Mouse (Mus musculus): ENCODE data around the gene Pafah1b1. TPM values are rescaled to one million over a fixed set of nuclear protein-coding genes. Genes with fewer than 3 reads are reported as not detected.

Gene Pafah1b1
- polyA plus RNA-seq, 1 experiment: 137 TPM

DNA sequence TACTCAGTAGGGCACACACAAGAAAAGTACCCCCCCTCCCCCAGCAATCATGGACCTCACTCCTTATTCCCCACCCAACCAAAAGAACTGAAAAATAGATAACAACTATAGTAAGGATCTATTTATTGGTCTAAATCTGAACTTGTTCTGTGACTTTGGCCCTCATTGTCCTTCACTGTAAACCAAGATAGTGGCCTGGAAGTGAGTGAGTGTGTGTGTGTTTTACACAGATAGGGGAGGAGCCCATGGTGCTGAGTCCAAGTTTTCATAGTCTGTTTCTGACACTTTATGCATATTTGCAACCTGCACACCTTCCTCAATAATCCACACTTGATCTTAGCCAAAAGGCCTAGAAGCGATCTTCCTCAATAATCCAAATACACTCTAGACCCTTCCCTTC, 75.8 kb downstream of the Pafah1b1 start:
- no peaks in the 10 kb centered on the region for H3K27me3 ChIP-seq (ENCODE audit: control insufficient read depth, insufficient read depth, low read length, poor library complexity, severe bottlenecking)
- H3K9me3 ChIP-seq (replicated peaks; ENCODE audit: control insufficient read depth, insufficient read depth, low read length, poor library complexity, severe bottlenecking): no peaks in the 10 kb centered on the region
- TF ChIP-seq CTCF (IDR thresholded peaks at IDR 0.05; ENCODE audit: low read depth, low read length) (no peak), POLR2A (IDR thresholded peaks at IDR 0.05; ENCODE audit: insufficient read depth, low read length) (no peak), EP300 (IDR thresholded peaks at IDR 0.05; ENCODE audit: insufficient read depth, low read depth, low read length) (no peak)
- H3K27ac ChIP-seq (ENCODE audit: insufficient read depth, low read length): peak overlapping the region; percentile 86
- no peaks in the 10 kb centered on the region for H3K36me3 ChIP-seq (ENCODE audit: control insufficient read depth, insufficient read depth, low read length, poor library complexity, severe bottlenecking)
- peak overlapping the region; percentile 53; the same call in 1 of the 2 replicates for H3K9ac ChIP-seq (ENCODE audit: low read depth, poor library complexity, severe bottlenecking)
- peaks cover 3% of the 10 kb centered on the region for H3K4me1 ChIP-seq (ENCODE audit: control insufficient read depth, insufficient read depth, low read length)
- H3K4me3 ChIP-seq (ENCODE audit: low read depth, low read length): peak overlapping the region; percentile 66

GRCm38 (mm10) chr11:74647966-74648365, 76.5 kb downstream of the Pafah1b1 start:
- no peak for TF ChIP-seq EP300 (IDR thresholded peaks at IDR 0.05; ENCODE audit: insufficient read depth, low read depth, low read length)
- TF ChIP-seq CTCF (IDR thresholded peaks at IDR 0.05; ENCODE audit: low read depth, low read length): no peak
- TF ChIP-seq POLR2A (IDR thresholded peaks at IDR 0.05; ENCODE audit: insufficient read depth, low read length): no peak
- no peaks in the 10 kb centered on the region for H3K9me3 ChIP-seq (replicated peaks; ENCODE audit: control insufficient read depth, insufficient read depth, low read length, poor library complexity, severe bottlenecking)
- no peak overlapping the region for H3K9ac ChIP-seq (ENCODE audit: low read depth, poor library complexity, severe bottlenecking)
- H3K27me3 ChIP-seq (ENCODE audit: control insufficient read depth, insufficient read depth, low read length, poor library complexity, severe bottlenecking): no peaks in the 10 kb centered on the region
- H3K4me1 ChIP-seq (ENCODE audit: control insufficient read depth, insufficient read depth, low read length): peaks cover 3% of the 10 kb centered on the region
- no peaks in the 10 kb centered on the region for H3K36me3 ChIP-seq (ENCODE audit: control insufficient read depth, insufficient read depth, low read length, poor library complexity, severe bottlenecking)
- H3K4me3 ChIP-seq (ENCODE audit: low read depth, low read length): no peak overlapping the region
- H3K27ac ChIP-seq (ENCODE audit: insufficient read depth, low read length): no peak overlapping the region

- TF ChIP-seq CTCF (IDR thresholded peaks at IDR 0.05; ENCODE audit: low read depth, low read length): no peak
- no peak for TF ChIP-seq POLR2A (IDR thresholded peaks at IDR 0.05; ENCODE audit: insufficient read depth, low read length)
- no peak for TF ChIP-seq EP300 (IDR thresholded peaks at IDR 0.05; ENCODE audit: insufficient read depth, low read depth, low read length)
- no peaks in the 10 kb centered on the region for H3K4me1 ChIP-seq (ENCODE audit: control insufficient read depth, insufficient read depth, low read length)
- no peak overlapping the region for H3K9ac ChIP-seq (ENCODE audit: low read depth, poor library complexity, severe bottlenecking)
- no peak overlapping the region for H3K27ac ChIP-seq (ENCODE audit: insufficient read depth, low read length)
- H3K27me3 ChIP-seq (ENCODE audit: control insufficient read depth, insufficient read depth, low read length, poor library complexity, severe bottlenecking): no peaks in the 10 kb centered on the region
- H3K9me3 ChIP-seq (replicated peaks; ENCODE audit: control insufficient read depth, insufficient read depth, low read length, poor library complexity, severe bottlenecking): no peaks in the 10 kb centered on the region
- no peak overlapping the region for H3K4me3 ChIP-seq (ENCODE audit: low read depth, low read length)
- peaks cover 4% of the 10 kb centered on the region; the same call in 1 of the 2 replicates for H3K36me3 ChIP-seq (ENCODE audit: control insufficient read depth, insufficient read depth, low read length, poor library complexity, severe bottlenecking)
Observed at GRCm38 (mm10) chr11:74639628-74640027, 84.8 kb downstream of the Pafah1b1 start.

DNA sequence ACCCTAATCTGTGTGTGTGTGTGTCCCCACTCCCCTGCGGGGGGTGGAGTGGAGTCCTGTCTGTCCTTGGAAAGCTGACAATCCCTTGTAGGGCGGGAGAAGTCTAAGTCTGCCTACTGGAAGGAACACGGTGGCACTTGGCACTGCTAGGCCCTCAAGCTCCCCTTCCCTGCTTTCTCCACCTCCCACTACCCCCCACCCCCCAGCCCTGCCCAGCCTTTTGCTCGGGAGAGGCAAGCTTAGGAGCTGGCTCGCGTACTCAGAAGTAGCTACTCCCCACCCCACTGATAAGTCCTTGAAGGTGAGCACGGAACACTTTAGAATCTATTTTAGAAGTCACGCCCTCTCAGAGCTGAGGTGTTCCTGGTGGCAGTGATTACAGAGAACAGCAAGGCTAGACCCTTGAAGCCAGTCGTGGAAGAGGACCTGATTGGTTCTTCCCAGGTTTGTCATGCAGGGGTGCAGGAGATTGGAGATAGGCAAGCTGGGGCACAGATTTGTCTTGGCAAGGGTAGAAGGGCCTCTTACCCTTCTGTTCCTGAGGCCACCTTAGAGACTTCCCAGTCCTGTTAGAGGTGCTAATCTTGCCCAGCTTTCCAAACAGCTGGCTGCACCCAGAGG, 85.6 kb downstream of the Pafah1b1 start:
- 0 out of 2 replicates have a peak overlapping the region, but pooled peaks have one; percentile 61 for H3K9ac ChIP-seq (ENCODE audit: low read depth, poor library complexity, severe bottlenecking)
- no peaks in the 10 kb centered on the region for H3K9me3 ChIP-seq (replicated peaks; ENCODE audit: control insufficient read depth, insufficient read depth, low read length, poor library complexity, severe bottlenecking)
- H3K27ac ChIP-seq (ENCODE audit: insufficient read depth, low read length): no peak overlapping the region
- peaks cover 4% of the 10 kb centered on the region; the same call in 1 of the 2 replicates for H3K36me3 ChIP-seq (ENCODE audit: control insufficient read depth, insufficient read depth, low read length, poor library complexity, severe bottlenecking)
- no peak for TF ChIP-seq POLR2A (IDR thresholded peaks at IDR 0.05; ENCODE audit: insufficient read depth, low read length)
- no peak for TF ChIP-seq CTCF (IDR thresholded peaks at IDR 0.05; ENCODE audit: low read depth, low read length)
- no peak for TF ChIP-seq EP300 (IDR thresholded peaks at IDR 0.05; ENCODE audit: insufficient read depth, low read depth, low read length)
- no peaks in the 10 kb centered on the region for H3K4me1 ChIP-seq (ENCODE audit: control insufficient read depth, insufficient read depth, low read length)
- H3K4me3 ChIP-seq (ENCODE audit: low read depth, low read length): peak overlapping the region; percentile 70
- H3K27me3 ChIP-seq (ENCODE audit: control insufficient read depth, insufficient read depth, low read length, poor library complexity, severe bottlenecking): no peaks in the 10 kb centered on the region

DNA sequence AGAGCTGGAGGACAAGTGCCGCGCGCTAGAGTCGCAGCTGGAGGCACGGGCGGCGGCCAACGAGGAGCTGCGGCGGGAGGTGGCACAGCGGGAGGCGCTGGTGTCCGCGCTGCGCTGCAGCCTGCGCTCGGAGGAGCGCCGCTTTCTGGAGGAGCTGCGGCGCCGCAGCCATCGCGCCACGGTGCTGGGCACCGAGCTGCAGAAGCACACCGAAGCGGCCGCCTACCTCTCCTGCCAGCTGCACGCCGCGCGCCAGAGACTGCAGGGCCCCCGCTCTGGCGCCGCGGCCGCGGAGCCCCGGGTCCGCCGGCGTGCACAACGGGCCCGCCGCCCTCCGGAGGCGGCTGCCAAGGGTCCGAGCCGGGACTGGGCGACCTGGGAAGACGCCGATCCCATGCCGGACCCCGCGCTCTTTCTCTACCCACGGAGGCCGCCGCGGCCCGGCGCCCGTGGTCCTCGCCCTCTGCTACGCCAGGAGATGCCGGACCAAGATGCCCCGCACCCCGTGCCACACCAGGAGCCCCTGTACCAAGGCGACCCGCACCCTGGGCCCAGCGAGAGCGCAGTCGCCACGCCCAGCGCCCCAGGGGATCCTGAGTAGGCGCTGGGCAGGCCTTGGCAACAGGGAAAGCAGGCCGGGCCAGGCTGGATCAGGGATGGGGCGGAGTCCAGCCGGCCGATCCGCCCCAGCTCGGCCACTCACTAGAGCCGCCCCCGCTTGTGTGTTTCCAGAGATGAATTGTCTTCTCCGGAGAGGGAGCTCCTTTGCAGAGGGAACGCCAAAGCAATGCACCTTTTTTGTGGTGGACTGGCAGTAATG, 86.3 kb downstream of the Pafah1b1 start:
- Histone ChIP-seq H3K4me1 (ENCODE audit: control insufficient read depth, insufficient read depth, low read length) (no peaks in the 10 kb centered on the region), H3K9ac (ENCODE audit: low read depth, poor library complexity, severe bottlenecking) (peak overlapping the region; percentile 61), H3K9me3 (replicated peaks; ENCODE audit: control insufficient read depth, insufficient read depth, low read length, poor library complexity, severe bottlenecking) (no peaks in the 10 kb centered on the region), H3K4me3 (ENCODE audit: low read depth, low read length) (peak overlapping the region; percentile 70), H3K27me3 (ENCODE audit: control insufficient read depth, insufficient read depth, low read length, poor library complexity, severe bottlenecking) (no peaks in the 10 kb centered on the region), H3K36me3 (ENCODE audit: control insufficient read depth, insufficient read depth, low read length, poor library complexity, severe bottlenecking) (peaks cover 4% of the 10 kb centered on the region; the same call in 1 of the 2 replicates), H3K27ac (ENCODE audit: insufficient read depth, low read length) (no peak overlapping the region)
- no peak for TF ChIP-seq POLR2A (IDR thresholded peaks at IDR 0.05; ENCODE audit: insufficient read depth, low read length)
- 0 out of 2 replicates have a peak, but pooled peaks have one; percentile 7 for TF ChIP-seq EP300 (IDR thresholded peaks at IDR 0.05; ENCODE audit: insufficient read depth, low read depth, low read length)
- TF ChIP-seq CTCF (IDR thresholded peaks at IDR 0.05; ENCODE audit: low read depth, low read length): peak; percentile 34

Data from ES-Bruce4 (cell line).